Mouse (Mus musculus): Measurements from ENCODE around the gene Fgfr2. TPM values are rescaled to one million over a fixed set of nuclear protein-coding genes. Genes with fewer than 3 reads are reported as not detected.
"Not testable (repeated sequence)": the region's sequence is repeated elsewhere in the genome, so short reads cannot be mapped to it uniquely, and the experiment has no call there.

Fgfr2 gene
- total and polyA plus RNA-seq, 2 experiments from 2014 or later = 17.1 to 47.6 TPM

DNA sequence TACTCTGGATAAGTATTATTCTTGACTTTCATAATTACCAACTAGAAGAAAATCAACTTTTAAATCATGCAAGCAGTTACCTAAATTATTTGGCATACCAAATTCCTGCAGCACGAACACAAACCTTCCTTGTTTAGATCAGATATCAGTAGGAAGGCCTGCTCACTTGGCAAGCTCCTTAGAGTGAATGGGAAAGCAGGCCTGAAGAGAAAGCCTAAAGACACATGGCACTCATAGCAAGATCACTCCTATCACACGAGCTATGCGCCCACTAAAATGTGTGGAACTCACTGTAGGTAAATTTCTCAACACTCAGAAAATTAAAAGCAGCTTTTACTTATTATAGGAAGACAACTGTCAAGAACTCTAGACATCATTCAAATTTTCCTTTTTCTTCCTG is 2629.8 kb downstream of the Fgfr2 start:
- Histone ChIP-seq H3K27ac (ENCODE audit: low read depth, low read length) (no peak overlapping the region), H3K4me3 (ENCODE audit: low read depth, low read length) (no peak overlapping the region), H3K9ac (no peak overlapping the region), H3K9me3 (ENCODE audit: low read length) (no peaks in the 10 kb centered on the region), H3K36me3 (ENCODE audit: insufficient read depth) (no peaks in the 10 kb centered on the region), H3K4me2 (ENCODE audit: low read depth) (no peak overlapping the region), H3K4me1 (ENCODE audit: insufficient read depth) (peaks cover 6% of the 10 kb centered on the region; the same call in 1 of the 2 replicates), H3K27me3 (ENCODE audit: insufficient read depth, low read length) (no peaks in the 10 kb centered on the region)
- DNase-seq = no peak
- WGBS = 47% methylated on average over 3 of the region's 3 CpGs
- ATAC-seq = no peak
- no peak for TF ChIP-seq CTCF (IDR thresholded peaks at IDR 0.05; ENCODE audit: low read depth)

DNA sequence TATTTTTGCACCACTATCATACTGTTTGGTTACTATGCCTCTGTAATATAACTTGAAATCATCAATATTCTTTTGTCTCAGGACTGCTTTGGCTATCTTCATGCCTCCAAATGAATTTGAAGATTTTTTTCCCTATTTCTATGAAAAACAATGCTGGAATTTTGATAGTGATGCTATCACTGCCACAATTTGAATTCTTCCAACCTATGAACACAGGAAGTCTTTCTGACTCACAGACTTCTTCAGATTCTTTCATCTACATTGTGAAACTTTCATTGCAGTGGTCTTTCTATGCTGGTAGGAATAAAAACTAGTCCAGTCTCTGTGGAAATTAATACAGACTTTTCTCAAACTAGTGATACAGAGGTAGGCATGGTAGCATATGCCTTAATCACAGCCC is 2631.1 kb downstream of the Fgfr2 start:
- no peak for DNase-seq
- TF ChIP-seq CTCF (IDR thresholded peaks at IDR 0.05; ENCODE audit: low read depth) = no peak
- Histone ChIP-seq H3K27ac (ENCODE audit: low read depth, low read length) (no peak overlapping the region), H3K4me2 (ENCODE audit: low read depth) (no peak overlapping the region), H3K27me3 (ENCODE audit: insufficient read depth, low read length) (no peaks in the 10 kb centered on the region), H3K36me3 (ENCODE audit: insufficient read depth) (peaks cover 3% of the 10 kb centered on the region; the same call in 1 of the 2 replicates), H3K9ac (no peak overlapping the region), H3K4me1 (ENCODE audit: insufficient read depth) (peaks cover 6% of the 10 kb centered on the region; the same call in 1 of the 2 replicates), H3K4me3 (ENCODE audit: low read depth, low read length) (no peak overlapping the region), H3K9me3 (ENCODE audit: low read length) (no peaks in the 10 kb centered on the region)
- no peak for ATAC-seq

DNA sequence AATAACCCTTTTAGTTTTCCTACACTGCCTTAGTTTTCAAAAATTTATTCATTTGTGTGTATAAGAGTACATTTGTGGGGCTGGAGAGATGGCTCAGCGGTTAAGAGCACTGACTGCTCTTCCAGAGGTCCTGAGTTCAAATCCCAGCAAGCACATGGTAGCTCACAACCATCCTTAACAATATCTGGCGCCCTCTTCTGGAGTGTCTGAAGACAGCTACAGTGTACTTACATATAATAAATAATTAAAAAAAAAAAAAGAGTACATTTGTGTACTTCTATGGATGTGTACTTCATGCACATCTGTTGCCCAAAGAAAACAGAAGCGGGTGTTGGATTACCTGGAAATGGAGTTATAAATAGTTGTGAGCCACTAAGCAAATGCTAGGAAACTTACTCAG is 2644.1 kb downstream of the Fgfr2 start:
- peak; percentile 24; the same call in 1 of the 2 replicates for TF ChIP-seq CTCF (IDR thresholded peaks at IDR 0.05; ENCODE audit: low read depth)
- not testable (repeated sequence) for ATAC-seq; H3K4me3 ChIP-seq (ENCODE audit: low read depth, low read length)

DNA sequence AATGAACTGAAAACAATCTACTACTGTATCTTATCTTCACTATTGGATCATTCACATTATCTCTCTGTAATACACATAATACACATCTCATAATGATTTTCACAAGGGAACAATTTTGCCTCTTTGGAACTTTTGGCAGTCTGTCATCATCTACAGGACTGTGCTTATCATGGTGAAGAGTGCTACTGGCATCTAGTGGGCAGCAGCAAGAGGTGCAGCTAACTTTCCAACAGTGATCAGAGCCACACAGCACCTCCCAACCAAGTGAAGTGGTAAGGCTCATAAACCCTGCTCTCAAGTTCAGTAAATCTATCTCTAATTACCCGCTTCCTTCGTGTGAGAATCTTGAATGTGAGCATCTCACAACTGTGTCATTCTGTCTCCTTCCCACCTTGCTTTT is 2647.2 kb downstream of the Fgfr2 start:
- Histone ChIP-seq H3K4me1 (ENCODE audit: insufficient read depth) (0 out of 2 replicates have a peak, but pooled peaks cover 3% of the 10 kb centered on the region), H3K9me3 (ENCODE audit: low read length) (no peaks in the 10 kb centered on the region), H3K27ac (ENCODE audit: low read depth, low read length) (no peak overlapping the region), H3K27me3 (ENCODE audit: insufficient read depth, low read length) (no peaks in the 10 kb centered on the region), H3K4me3 (ENCODE audit: low read depth, low read length) (no peak overlapping the region), H3K36me3 (ENCODE audit: insufficient read depth) (peaks cover 10% of the 10 kb centered on the region), H3K4me2 (ENCODE audit: low read depth) (no peak overlapping the region), H3K9ac (no peak overlapping the region)
- peak; percentile 92 for ATAC-seq
- WGBS = 31% methylated on average over 2 of the region's 2 CpGs
- TF ChIP-seq CTCF (IDR thresholded peaks at IDR 0.05; ENCODE audit: low read depth) = peak; percentile 99
- peak; percentile 84 for DNase-seq

More for the DNA sequence above, 2644.1 kb downstream of the Fgfr2 start:
- H3K27me3 ChIP-seq (ENCODE audit: insufficient read depth, low read length); H3K9ac ChIP-seq; H3K4me2 ChIP-seq (ENCODE audit: low read depth); H3K9me3 ChIP-seq (ENCODE audit: low read length); H3K4me1 ChIP-seq (ENCODE audit: insufficient read depth); DNase-seq; H3K27ac ChIP-seq (ENCODE audit: low read depth, low read length): not testable (repeated sequence)
- 94% methylated on average over 3 of the region's 3 CpGs for WGBS
- H3K36me3 ChIP-seq (ENCODE audit: insufficient read depth) = peaks cover 12% of the 10 kb centered on the region

DNA sequence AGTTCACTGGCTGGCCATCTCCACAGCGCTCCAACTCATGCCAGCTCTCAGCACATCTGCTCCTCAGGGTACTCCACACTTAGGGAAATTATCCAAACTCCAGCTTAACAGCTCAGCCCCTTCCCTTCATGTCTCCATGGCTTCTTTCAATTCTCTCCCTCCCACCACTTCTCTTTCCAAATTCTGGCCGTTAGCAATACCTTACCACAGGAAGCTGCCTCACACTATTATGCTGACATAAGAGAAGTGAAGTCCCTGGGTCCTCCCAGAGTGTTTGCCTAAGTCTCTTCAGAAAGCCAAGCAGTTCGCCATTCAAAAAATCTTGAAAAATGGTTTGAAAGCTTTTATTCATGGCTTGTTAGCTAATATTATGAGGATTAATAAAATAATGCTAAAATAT is 2649.3 kb downstream of the Fgfr2 start:
- Histone ChIP-seq H3K9ac (no peak overlapping the region), H3K4me1 (ENCODE audit: insufficient read depth) (0 out of 2 replicates have a peak, but pooled peaks cover 3% of the 10 kb centered on the region), H3K36me3 (ENCODE audit: insufficient read depth) (peaks cover 4% of the 10 kb centered on the region; the same call in 1 of the 2 replicates), H3K27me3 (ENCODE audit: insufficient read depth, low read length) (no peaks in the 10 kb centered on the region), H3K9me3 (ENCODE audit: low read length) (no peaks in the 10 kb centered on the region), H3K4me2 (ENCODE audit: low read depth) (no peak overlapping the region), H3K4me3 (ENCODE audit: low read depth, low read length) (no peak overlapping the region), H3K27ac (ENCODE audit: low read depth, low read length) (no peak overlapping the region)
- no peak for DNase-seq
- ATAC-seq = no peak
- 61% methylated on average over 3 of the region's 3 CpGs for WGBS
- no peak for TF ChIP-seq CTCF (IDR thresholded peaks at IDR 0.05; ENCODE audit: low read depth)

DNA sequence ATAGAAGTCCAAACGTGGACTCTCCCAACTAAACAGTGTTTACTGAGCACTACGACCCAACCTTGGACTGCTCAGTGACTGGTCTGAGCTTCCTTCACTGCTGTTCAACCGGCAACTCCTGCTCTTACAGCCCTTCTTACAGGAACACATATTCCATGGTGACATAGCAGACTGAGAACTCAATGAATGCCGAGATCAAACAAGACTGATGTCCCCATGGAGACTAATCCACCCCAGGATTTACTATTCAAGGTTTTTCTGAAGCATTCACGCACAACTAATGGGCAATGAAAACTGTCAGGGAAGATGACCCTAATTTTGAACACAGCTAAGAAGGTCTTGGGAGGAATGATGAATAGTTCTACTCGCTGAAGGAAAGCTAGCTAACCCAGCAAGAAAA is 2650.5 kb downstream of the Fgfr2 start:
- H3K36me3 ChIP-seq (ENCODE audit: insufficient read depth) = peaks cover 4% of the 10 kb centered on the region; the same call in 1 of the 2 replicates
- DNase-seq (no peak), ATAC-seq (no peak)
- no peaks in the 10 kb centered on the region for H3K27me3 ChIP-seq (ENCODE audit: insufficient read depth, low read length)
- 0 out of 2 replicates have a peak, but pooled peaks cover 3% of the 10 kb centered on the region for H3K4me1 ChIP-seq (ENCODE audit: insufficient read depth)
- no peak overlapping the region for H3K27ac ChIP-seq (ENCODE audit: low read depth, low read length)
- H3K4me3 ChIP-seq (ENCODE audit: low read depth, low read length) = no peak overlapping the region
- no peak overlapping the region for H3K9ac ChIP-seq
- no peak for TF ChIP-seq CTCF (IDR thresholded peaks at IDR 0.05; ENCODE audit: low read depth)
- 21% methylated on average over 6 of the region's 6 CpGs for WGBS
- no peaks in the 10 kb centered on the region for H3K9me3 ChIP-seq (ENCODE audit: low read length)
- no peak overlapping the region for H3K4me2 ChIP-seq (ENCODE audit: low read depth)

DNA sequence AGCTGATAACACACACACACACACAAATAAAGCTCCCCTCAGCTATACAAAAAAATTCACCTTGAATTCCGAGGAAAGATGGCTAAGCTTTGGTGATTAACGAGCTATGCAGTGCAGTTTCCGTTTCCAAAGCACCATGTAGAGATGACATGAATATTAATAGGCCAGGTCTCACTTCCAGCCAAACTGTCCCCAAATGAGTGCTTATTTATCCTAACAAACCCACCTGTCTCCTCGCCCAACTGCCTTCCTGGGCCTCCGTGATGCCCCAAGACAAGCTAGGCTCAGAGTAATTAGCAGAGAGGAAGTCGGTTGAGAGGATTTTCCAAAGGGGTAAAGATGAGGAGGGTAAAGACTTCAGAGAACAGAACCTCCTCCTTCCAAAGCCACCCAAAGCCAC is 2652.1 kb downstream of the Fgfr2 start:
- H3K4me1 ChIP-seq (ENCODE audit: insufficient read depth) = 0 out of 2 replicates have a peak, but pooled peaks cover 3% of the 10 kb centered on the region
- DNase-seq (no peak), ATAC-seq (no peak)
- no peaks in the 10 kb centered on the region for H3K9me3 ChIP-seq (ENCODE audit: low read length)
- H3K4me2 ChIP-seq (ENCODE audit: low read depth) = no peak overlapping the region
- no peak overlapping the region for H3K4me3 ChIP-seq (ENCODE audit: low read depth, low read length)
- H3K27ac ChIP-seq (ENCODE audit: low read depth, low read length) = no peak overlapping the region
- WGBS = 20% methylated on average over 6 of the region's 6 CpGs
- TF ChIP-seq CTCF (IDR thresholded peaks at IDR 0.05; ENCODE audit: low read depth) = no peak
- H3K36me3 ChIP-seq (ENCODE audit: insufficient read depth) = peaks cover 4% of the 10 kb centered on the region; the same call in 1 of the 2 replicates
- H3K27me3 ChIP-seq (ENCODE audit: insufficient read depth, low read length) = no peaks in the 10 kb centered on the region
- H3K9ac ChIP-seq = no peak overlapping the region

Measured in forebrain, postnatal 0 days (tissue).